Mouse (Mus musculus) C2C12 (cell line): ENCODE measurements around the gene Ryr3. TPM values are rescaled to one million over a fixed set of nuclear protein-coding genes. Genes with fewer than 3 reads are reported as not detected.

ENCODE experiments used
- H3K27me3 ChIP-seq: one replicate; pipeline ENCODE4 v1.6.1; 2011; ENCODE audit not compliant: control insufficient read depth, insufficient read depth, insufficient read length
- H3K36me3 ChIP-seq: one replicate; pipeline ENCODE4 v1.6.1; 2011; ENCODE audit not compliant: control insufficient read depth, insufficient read depth
- H3K4me3 ChIP-seq: one replicate; pipeline ENCODE4 v1.5.1; 2011; ENCODE audit warnings: mild to moderate bottlenecking, control low read depth; ENCODE audit not compliant: poor library complexity, insufficient read depth, severe bottlenecking
- H3K79me2 ChIP-seq: one replicate; pipeline ENCODE4 v1.6.1; 2011; ENCODE audit not compliant: control insufficient read depth, insufficient read depth
- H3K79me3 ChIP-seq: one replicate; pipeline ENCODE4 v1.6.1; 2011; ENCODE audit warnings: low read depth, control low read depth
- H3ac ChIP-seq: one replicate; pipeline ENCODE3; 2011; ENCODE audit warnings: low read depth; ENCODE audit not compliant: control insufficient read depth, insufficient read length
- CEBPB ChIP-seq: IDR thresholded peaks from one replicate; pipeline ENCODE4 v1.6.1; 2011; ENCODE audit warnings: low read depth, mild to moderate bottlenecking, control low read depth, moderate library complexity
- CTCF ChIP-seq: IDR thresholded peaks from one replicate; pipeline ENCODE4 v1.5.1; 2011; ENCODE audit not compliant: control insufficient read depth, insufficient read depth, insufficient read length
- FOSL1 ChIP-seq: IDR thresholded peaks from one replicate; pipeline ENCODE4 v1.8.0; 2011; ENCODE audit warnings: mild to moderate bottlenecking, low read length; ENCODE audit not compliant: poor library complexity, insufficient read depth, severe bottlenecking
- MAX ChIP-seq: IDR thresholded peaks from one replicate; pipeline ENCODE4 v1.6.1; 2011; ENCODE audit warnings: mild to moderate bottlenecking, control low read depth
- MYOD1 ChIP-seq: IDR thresholded peaks from one replicate; pipeline ENCODE4 v1.6.1; 2011; ENCODE audit warnings: low read depth; ENCODE audit not compliant: control insufficient read depth, insufficient read length
- MYOG ChIP-seq: IDR thresholded peaks from one replicate; pipeline ENCODE4 v1.6.1; 2011; ENCODE audit not compliant: control insufficient read depth, insufficient read length; ENCODE audit errors: extremely low read depth
- USF1 ChIP-seq: IDR thresholded peaks from one replicate; pipeline ENCODE4 v1.6.1; 2011; ENCODE audit warnings: low read depth, mild to moderate bottlenecking, control low read depth, moderate library complexity
- polyA plus RNA-seq: library from polyadenylated mRNA; unstranded; fragments of >200 nt; fragmentation: generic; extraction: Trizol; gene quantifications from one replicate; pipeline ENCODE4 v1.2.1, GENCODE M21; 2012; ENCODE audit warnings: missing spikeins

Ryr3 gene
- polyA plus RNA-seq, 1 experiment: 1.6 TPM

DNA sequence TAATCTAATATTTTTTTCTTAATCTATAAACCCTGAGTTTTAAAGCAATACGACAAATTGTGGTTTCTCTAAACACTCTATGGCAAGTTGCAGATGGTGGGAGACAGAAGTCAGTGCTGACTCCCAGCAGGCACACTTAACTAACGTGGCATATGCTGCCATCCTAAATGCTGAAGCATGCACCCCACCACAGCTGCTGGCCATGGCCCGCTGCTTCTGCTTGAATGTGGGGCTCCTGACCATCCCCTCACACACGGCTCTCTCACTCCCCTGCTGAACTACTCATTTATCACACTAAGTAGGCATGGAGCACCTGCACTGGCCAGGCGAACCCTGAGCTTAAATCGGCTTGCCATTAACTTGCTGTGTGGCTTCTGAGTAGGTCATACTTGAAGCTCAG lies 29.7 kb downstream of the Ryr3 start:
- no peak overlapping the region for H3ac ChIP-seq
- H3K36me3 ChIP-seq: no peaks in the 10 kb centered on the region
- no peak overlapping the region for H3K4me3 ChIP-seq
- H3K79me2 ChIP-seq: no peaks in the 10 kb centered on the region
- no peaks in the 10 kb centered on the region for H3K27me3 ChIP-seq
- TF ChIP-seq MYOD1 (no peak), MYOG (no peak), CEBPB (no peak), MAX (no peak), FOSL1 (no peak), USF1 (no peak), CTCF (no peak)
- no peaks in the 10 kb centered on the region for H3K79me3 ChIP-seq

DNA sequence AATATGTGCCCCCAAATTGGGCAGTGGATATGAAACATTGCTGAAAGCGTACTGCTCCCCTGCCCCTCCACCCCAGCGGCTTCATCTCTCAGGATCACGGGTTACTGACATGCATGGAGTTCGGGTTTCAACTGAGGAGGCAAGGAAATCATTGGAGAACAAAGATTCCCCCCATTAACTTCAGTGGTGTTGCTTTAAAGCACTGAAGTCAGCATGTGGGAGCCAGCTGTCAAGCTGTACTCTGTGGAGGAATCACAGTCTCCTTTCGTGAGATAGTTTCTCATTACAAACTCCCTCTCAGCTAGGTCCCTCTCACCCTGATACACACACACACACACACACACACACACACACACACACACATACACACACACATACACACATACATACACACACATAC lies 35.2 kb downstream of the Ryr3 start:
- TF ChIP-seq MAX (no peak), CTCF (no peak), MYOD1 (no peak), FOSL1 (no peak), CEBPB (no peak), USF1 (no peak), MYOG (no peak)

DNA sequence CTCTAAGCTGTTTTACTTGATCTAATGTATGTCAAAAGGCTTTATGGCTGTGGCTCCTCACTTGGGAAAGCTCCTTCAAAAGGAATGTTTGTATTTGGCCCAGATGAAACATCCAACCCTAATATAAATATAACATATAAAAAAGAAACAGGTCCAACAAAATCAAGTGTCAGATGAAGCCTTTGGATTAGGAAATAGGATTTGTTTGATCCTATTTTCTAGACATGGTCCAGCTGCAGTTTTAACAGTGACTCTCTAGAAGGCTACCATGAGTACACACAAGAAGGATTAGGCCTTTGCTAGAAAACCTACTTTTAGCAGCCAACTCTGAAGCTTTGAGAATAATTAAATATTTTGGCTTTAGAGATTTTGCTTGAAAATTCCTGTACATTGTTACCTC lies 38.8 kb downstream of the Ryr3 start:
- Histone ChIP-seq H3K36me3 (no peaks in the 10 kb centered on the region), H3K79me2 (no peaks in the 10 kb centered on the region), H3K4me3 (no peak overlapping the region), H3K79me3 (no peaks in the 10 kb centered on the region), H3K27me3 (no peaks in the 10 kb centered on the region), H3ac (no peak overlapping the region)
- TF ChIP-seq MYOD1 (no peak), MYOG (no peak), CEBPB (no peak), FOSL1 (no peak), USF1 (no peak), MAX (no peak), CTCF (no peak)

More for the DNA sequence above, 35.2 kb downstream of the Ryr3 start:
- no peaks in the 10 kb centered on the region for H3K27me3 ChIP-seq
- no peak overlapping the region for H3ac ChIP-seq
- no peaks in the 10 kb centered on the region for H3K79me3 ChIP-seq
- no peaks in the 10 kb centered on the region for H3K36me3 ChIP-seq
- H3K4me3 ChIP-seq: no peak overlapping the region
- H3K79me2 ChIP-seq: no peaks in the 10 kb centered on the region

DNA sequence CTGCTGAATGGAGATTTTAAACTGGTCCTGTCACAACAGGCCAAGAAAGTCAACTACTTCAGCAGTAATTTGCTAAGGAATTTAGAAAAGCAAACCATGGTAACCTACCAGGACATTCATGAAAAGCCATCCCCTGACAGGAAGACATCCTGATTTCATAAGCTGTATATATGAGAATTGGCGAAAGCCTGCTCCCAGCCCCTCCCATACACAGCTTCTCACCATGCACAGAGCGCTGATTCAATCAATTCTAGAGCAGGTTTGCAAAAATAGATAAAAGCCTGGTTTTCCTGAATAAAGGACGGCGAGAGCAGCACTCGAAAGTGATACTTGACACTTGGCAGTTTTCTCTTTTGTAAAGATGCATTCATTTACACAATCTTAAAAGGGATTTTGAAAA lies 40.6 kb downstream of the Ryr3 start:
- Histone ChIP-seq H3K27me3 (no peaks in the 10 kb centered on the region), H3K36me3 (no peaks in the 10 kb centered on the region), H3ac (no peak overlapping the region), H3K79me3 (no peaks in the 10 kb centered on the region), H3K4me3 (no peak overlapping the region), H3K79me2 (no peaks in the 10 kb centered on the region)
- TF ChIP-seq CTCF (no peak), USF1 (no peak), CEBPB (no peak), MAX (no peak)

DNA sequence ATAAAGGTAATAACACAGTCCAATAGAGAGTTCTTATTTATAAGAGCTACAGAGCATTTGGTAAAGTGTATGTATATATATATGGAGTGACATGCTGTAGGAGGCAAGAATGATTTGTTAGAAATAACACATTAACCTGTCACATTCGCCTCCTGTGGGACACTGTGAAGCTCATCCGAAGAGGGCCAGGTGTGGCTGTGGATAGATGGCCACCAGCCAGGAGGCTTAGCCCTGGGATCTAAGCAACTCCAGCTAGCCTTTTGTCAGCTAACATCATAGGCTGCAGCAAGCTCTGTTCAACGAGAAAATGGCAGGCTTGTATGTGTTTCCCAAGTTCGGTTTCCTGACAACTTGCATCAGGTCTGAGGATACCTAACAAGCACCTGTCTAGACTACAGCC lies 48.8 kb downstream of the Ryr3 start:
- Histone ChIP-seq H3ac (no peak overlapping the region), H3K79me3 (no peaks in the 10 kb centered on the region), H3K27me3 (no peaks in the 10 kb centered on the region), H3K4me3 (no peak overlapping the region), H3K79me2 (no peaks in the 10 kb centered on the region), H3K36me3 (no peaks in the 10 kb centered on the region)
- TF ChIP-seq USF1 (no peak), CEBPB (no peak), MAX (no peak), MYOG (no peak), CTCF (no peak), FOSL1 (no peak), MYOD1 (no peak)

DNA sequence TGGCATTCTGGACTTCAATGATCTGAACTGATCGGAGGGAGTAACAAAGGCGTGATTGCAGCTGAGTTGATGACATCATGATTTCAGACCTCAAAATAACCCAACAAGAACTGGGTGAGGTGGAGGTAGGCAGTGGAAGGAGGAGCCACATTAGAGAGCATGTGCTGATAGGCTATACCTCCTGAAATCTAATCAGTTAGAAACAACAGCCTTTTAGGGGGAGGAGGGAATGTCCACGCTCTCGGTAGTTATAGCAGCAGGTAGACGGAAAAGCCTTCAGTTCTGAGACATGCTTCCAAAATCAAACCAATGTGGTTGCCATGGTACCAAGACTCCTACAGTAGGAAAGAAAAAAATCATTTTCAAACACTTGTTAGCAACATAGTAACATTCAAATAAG lies 55.4 kb downstream of the Ryr3 start:
- TF ChIP-seq FOSL1: no peak
- TF ChIP-seq CTCF: no peak
- no peak for TF ChIP-seq MYOG
- TF ChIP-seq MAX: no peak
- no peak for TF ChIP-seq MYOD1
- TF ChIP-seq CEBPB: no peak
- no peak for TF ChIP-seq USF1
- H3K79me3 ChIP-seq: no peaks in the 10 kb centered on the region
- no peak overlapping the region for H3K4me3 ChIP-seq
- H3K36me3 ChIP-seq: no peaks in the 10 kb centered on the region
- no peaks in the 10 kb centered on the region for H3K79me2 ChIP-seq
- no peak overlapping the region for H3ac ChIP-seq
- H3K27me3 ChIP-seq: no peaks in the 10 kb centered on the region
